Mouse (Mus musculus) left cerebral cortex, postnatal 10 days (tissue): ENCODE results near the gene Cacna1s. TPM values are rescaled to one million over a fixed set of nuclear protein-coding genes. Genes with fewer than 3 reads are reported as not detected.

ENCODE experiments used
- DNase-seq, 2 experiments: peaks; one replicate each; pipeline ENCODE4 v3.0.0; 2021 to 2022; ENCODE audit warnings: low spot score in 2 of 2, mixed read lengths in 1 of 2; ENCODE audit errors: extremely low spot score in 1 of 2
- intact Hi-C: fragments of 180-260 bp; cut with DNase I; formaldehyde crosslinking; loops from one replicate; pipeline ENCODE4 v1.15.1; 2025
- total RNA-seq, 2 experiments: library from RNA; stranded (reverse); gene quantifications; 2 replicates each; pipeline ENCODE4 v1.2.3; 2021

Cacna1s gene
- total RNA-seq, 2 experiments from 2014 or later, result 1.5 to 2.4 TPM

DNA sequence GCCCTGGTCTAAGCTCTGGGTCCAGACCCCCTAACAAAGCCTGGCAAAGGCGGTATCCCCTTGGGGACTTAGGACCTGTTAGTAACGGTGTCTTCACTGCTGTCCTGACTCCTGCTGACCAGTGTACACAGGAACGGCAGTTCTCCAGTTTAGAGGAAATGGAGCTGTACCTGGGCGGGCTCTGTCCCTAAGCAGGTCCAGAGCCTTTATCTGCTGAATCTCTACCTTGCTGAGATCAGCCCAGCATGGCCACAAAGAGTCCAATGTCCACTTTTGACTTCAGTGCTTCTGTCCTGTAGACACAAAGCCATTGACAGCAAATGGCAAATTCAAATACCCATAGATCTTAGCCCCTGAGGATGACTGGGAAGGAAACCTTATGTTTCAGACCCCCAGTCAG lies 104.4 kb downstream of the Cacna1s start:
- no peak for DNase-seq
- intact Hi-C loops, result no loop called here

DNA sequence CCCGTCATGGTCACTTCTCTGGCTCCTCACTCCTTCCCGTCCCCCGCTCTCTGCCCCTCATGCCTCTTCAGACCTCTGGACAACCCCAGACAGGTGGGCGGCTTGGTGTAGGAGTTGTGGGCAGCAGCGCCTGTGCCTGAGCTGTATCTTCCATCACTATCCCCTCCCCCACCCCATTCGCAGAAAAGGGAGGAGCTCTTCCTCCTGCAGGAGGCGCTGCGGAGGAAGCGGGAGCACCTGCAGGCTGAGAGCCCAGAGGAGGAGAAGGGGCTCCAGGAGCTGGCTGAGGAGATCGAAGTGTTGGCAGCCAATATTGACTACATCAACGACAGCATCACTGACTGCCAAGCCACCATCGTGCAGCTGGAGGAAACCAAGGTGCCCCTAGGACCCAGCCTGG lies 107.3 kb downstream of the Cacna1s start:
- DNase-seq, result no peak
- intact Hi-C loops, result no loop called here

DNA sequence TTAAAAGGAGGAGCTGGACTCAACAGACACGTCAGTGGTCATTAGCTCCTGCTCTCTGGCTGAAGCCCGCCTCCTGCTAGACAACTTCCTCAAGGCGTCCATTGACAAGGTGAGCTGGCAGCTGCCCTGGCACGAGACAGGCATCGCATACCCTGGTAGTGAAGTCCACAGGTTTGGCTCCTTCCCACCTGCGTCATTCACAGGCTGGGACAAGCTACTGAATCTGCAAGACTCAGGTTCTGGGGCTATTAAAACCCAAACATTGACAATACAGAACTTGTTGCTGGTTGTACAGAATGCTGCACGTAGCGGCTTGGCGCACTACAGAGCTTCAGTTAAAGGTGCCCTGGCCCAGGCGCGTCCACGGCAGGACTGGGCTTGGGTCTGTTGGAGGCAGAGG lies 107.7 kb downstream of the Cacna1s start:
- intact Hi-C loops, result no loop called here
- no peak for DNase-seq

DNA sequence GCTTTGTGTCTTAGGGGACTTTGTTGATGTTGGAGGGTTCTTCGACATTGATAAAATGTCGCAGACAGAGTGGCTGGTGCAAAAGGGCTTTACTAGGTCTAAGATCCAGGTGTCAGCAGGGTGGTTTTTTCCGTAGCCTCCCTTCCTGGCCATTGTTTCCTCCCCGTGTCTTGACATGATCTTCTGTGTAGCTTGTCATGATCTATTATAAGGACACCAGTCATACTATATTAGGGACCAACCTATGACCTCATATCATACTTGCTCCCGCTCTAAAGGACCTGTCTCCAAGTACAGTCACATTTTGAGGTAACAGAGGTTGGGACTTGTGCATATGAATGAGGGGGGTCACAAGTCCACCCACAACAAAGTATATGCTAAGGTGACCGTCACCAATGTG lies 108.4 kb downstream of the Cacna1s start:
- intact Hi-C loops, result no loop called here
- DNase-seq, result no peak

DNA sequence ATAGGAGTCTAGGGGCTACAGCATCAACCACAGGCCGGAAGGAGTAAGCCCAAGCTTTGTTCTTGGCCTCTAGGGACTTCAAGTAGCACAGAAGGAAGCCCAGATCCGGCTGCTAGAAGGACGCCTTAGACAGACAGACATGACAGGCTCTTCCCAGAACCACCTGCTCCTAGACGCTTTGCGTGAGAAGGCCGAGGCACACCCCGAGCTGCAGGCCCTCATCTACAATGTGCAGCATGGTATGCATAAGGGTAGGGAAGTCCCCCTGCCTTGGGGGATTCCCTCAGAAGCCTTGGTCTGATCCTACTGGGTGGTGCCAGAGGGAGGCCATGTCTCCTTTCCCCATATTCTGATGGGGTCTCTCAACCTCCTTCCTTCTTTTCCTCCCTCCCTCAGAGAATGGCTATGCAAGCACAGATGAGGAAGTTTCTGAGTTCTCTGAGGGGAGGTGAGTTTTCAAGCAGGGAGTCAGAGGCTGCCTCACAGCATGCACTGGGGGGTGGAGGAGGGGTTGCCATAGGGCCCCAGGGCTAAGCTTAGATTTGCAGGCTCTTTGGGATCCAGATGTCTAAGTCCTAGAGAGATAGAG lies 108.9 kb downstream of the Cacna1s start:
- intact Hi-C loops, result no loop called here
- DNase-seq, result no peak

DNA sequence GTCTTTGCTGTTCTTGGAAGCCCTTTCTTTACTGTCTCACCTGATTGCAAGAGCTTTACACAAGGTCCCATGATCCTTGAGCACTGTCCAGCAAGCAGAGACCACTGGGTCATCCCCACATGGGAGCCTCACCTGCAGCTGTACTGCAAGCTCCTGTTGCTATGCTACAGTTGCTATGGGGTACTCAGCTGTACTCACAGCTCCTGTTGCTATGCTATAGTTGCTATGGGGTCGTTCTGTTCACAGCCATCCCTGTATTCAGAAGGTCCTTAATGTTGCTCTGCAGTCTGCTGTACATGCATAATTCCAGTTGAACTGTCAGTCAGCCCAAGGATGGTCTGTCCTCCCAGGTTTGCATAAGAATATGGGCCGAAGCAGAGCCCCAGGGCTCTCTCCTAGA lies 112.9 kb downstream of the Cacna1s start:
- intact Hi-C loops, result loop anchor here (5.0 kb wide), 1 partner anchor 113 kb away; the partner anchor contains the start of genes Ascl5 and Cacna1s
- no peak for DNase-seq

DNA sequence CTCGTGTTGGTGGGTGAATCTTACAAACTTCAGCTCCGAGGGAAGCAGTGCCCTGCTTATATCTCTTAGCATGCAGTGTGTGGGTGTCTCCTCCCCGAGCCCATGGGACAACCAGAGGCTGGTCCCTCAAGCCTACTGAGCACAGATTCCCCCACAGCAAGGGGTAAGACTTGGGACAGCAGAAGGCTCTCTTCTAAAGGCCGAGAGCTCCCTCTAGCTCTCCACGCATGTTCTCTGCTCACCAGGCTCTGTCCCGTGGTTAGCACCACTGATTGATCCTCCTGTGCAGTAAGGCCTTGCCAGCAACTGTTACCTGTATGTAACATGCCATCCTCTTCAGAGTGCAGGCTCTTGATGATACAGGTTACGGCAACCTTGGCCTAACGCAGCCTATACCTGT lies 115.1 kb downstream of the Cacna1s start:
- DNase-seq, result no peak
- intact Hi-C loops, result loop anchor here (5.0 kb wide), 1 partner anchor 115 kb away; the partner anchor contains the start of genes Ascl5 and Cacna1s

Other genes starting within 250 kb of the Cacna1s start
- gene Lad1, start 234.2 kb upstream of the Cacna1s start, total RNA-seq, result under 1 TPM; 0.75 to 0.91 TPM
- 1 to 10 TPM; 2.0 to 3.3 TPM for gene Tnnt2, start 216.4 kb upstream of the Cacna1s start, total RNA-seq
- gene Pkp1, start 133.5 kb upstream of the Cacna1s start, total RNA-seq, result under 1 TPM; 0.16 to 0.19 TPM
- gene Igfn1, start 46.4 kb upstream of the Cacna1s start, total RNA-seq, result under 1 TPM; 0.41 to 0.73 TPM
- 10 to 100 TPM; 81.3 to 84.0 TPM for gene Tmem9, start 44.6 kb upstream of the Cacna1s start, total RNA-seq
- gene Ascl5, start 1.9 kb upstream of the Cacna1s start, total RNA-seq, result 1 to 10 TPM in 1 of 2 experiments, under 1 TPM in 1; 0.66 to 1.2 TPM
- gene Kif21b, start 78.6 kb downstream of the Cacna1s start, total RNA-seq, result 100 to 1,000 TPM; 329 to 393 TPM
- 1 to 10 TPM in 1 of 2 experiments, under 1 TPM in 1; 0.97 to 1.2 TPM for gene Mroh3, start 160.1 kb downstream of the Cacna1s start, total RNA-seq
- gene Inava, start 181.5 kb downstream of the Cacna1s start, total RNA-seq, result 1 to 10 TPM; 3.7 to 4.4 TPM
- gene Gpr25, start 208.1 kb downstream of the Cacna1s start, total RNA-seq, result 1 to 10 TPM; 7.4 to 9.0 TPM